Mouse (Mus musculus) stomach, embryonic 16.5 days (tissue): ENCODE measurements around the gene Med16. TPM values are rescaled to one million over a fixed set of nuclear protein-coding genes. Genes with fewer than 3 reads are reported as not detected.

Source experiments
- ATAC-seq: fragments of 200-750 bp; cut with Nextera tagmentation; 2 replicates; pipeline ENCODE4 v1.8.0; 2017; ENCODE audit warnings: moderate number of reproducible peaks, moderate TSS enrichment; ENCODE audit not compliant: insufficient read depth, low FRiP score
- H3K27ac ChIP-seq: fragments of 300-500 bp; sonication (generic); 2 replicates; pipeline ENCODE4 v1.5.1; 2014; ENCODE audit warnings: low read length
- H3K27me3 ChIP-seq: fragments of 300-500 bp; sonication (generic); 2 replicates; pipeline ENCODE4 v1.6.1; 2014; ENCODE audit warnings: low read length, control low read depth, mixed read lengths; ENCODE audit not compliant: control insufficient read depth, insufficient read depth
- H3K36me3 ChIP-seq: fragments of 300-500 bp; sonication (generic); 2 replicates; pipeline ENCODE4 v1.6.1; 2014; ENCODE audit warnings: low read length; ENCODE audit not compliant: control insufficient read depth, insufficient read depth
- H3K4me1 ChIP-seq: fragments of 300-500 bp; sonication (generic); 2 replicates; pipeline ENCODE4 v1.6.1; 2014; ENCODE audit warnings: low read length, control low read depth, mixed read lengths; ENCODE audit not compliant: control insufficient read depth, insufficient read depth
- H3K4me2 ChIP-seq: fragments of 300-500 bp; sonication (generic); 2 replicates; pipeline ENCODE4 v1.6.1; 2014; ENCODE audit warnings: low read depth, low read length, mixed read lengths
- H3K4me3 ChIP-seq: fragments of 300-500 bp; sonication (generic); replicated peaks from 2 replicates; pipeline ENCODE4 v1.5.1; 2014; ENCODE audit warnings: mild to moderate bottlenecking, low read length
- H3K9ac ChIP-seq: fragments of 300-500 bp; sonication (generic); 2 replicates; pipeline ENCODE4 v1.6.1; 2014; ENCODE audit warnings: low read length
- H3K9me3 ChIP-seq: fragments of 300-500 bp; sonication (generic); replicated peaks from 2 replicates; pipeline ENCODE4 v1.6.1; 2016; ENCODE audit warnings: low read length, control low read depth; ENCODE audit not compliant: control insufficient read depth
- WGBS: fragments of 180-500 bp; shearing (Covaris S2); extraction: QIAGEN DNeasy Blood & Tissue Kit; methylation state at CpG from one replicate; pipeline ENCODE4 v1.1.7; 2014; 5-methylcytosine and 5-hydroxymethylcytosine counted together
- polyA plus RNA-seq: library from polyadenylated mRNA; unstranded; fragments of >200 nt; fragmentation: Nextera tagmentation; extraction: Ambion mirVana; gene quantifications from 2 replicates; pipeline ENCODE4 v1.2.1, GENCODE M21; 2015

The Med16 gene
- polyA plus RNA-seq, 1 experiment from 2014 or later: 39.6 TPM

DNA sequence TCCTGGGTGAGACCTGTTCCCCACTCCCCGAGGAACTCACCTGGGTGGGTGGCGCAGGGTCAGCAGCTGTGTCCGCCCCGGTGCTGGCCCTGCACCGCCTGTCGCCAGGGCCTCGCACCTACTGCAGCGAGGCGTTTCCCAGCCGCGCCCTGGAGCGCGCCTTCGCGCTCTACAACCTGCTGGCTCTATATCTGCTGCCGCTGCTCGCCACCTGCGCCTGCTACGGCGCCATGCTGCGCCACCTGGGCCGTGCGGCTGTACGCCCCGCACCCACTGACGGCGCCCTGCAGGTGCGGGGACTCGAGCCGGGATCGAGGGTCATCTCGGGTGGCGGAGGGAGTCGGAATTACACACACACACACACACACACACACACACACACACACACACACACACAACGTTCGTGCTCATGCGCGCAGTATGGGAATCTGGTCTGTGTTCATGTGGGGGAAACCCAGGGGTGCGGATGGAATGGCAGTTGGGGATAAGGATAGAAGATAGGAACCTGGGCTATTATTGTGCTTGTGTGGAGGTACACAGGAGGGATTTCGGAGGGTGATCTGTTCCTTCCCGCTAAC, 12.3 kb upstream of the Med16 start, which contains the start of gene R3hdm4:
Gene R3hdm4, minus strand, starts transcription at position 251 of the 578 bp plus-strand sequence.
- peaks cover 33% of the 10 kb centered on the region for H3K4me1 ChIP-seq
- no peak for ATAC-seq
- H3K27me3 ChIP-seq: peaks cover 51% of the 10 kb centered on the region
- 4% methylated on average over 41 of the region's 41 CpGs for WGBS
- peak within 1 kb of the TSS; percentile 50 for H3K4me2 ChIP-seq
- peak within 1 kb of the TSS; percentile 28 for H3K4me3 ChIP-seq
- no peaks in the 10 kb centered on the region for H3K9me3 ChIP-seq
- no peaks in the 10 kb centered on the region for H3K36me3 ChIP-seq
- peak within 1 kb of the TSS; percentile 46; the same call in 1 of the 2 replicates for H3K9ac ChIP-seq
- H3K27ac ChIP-seq: no peak within 1 kb of the TSS

DNA sequence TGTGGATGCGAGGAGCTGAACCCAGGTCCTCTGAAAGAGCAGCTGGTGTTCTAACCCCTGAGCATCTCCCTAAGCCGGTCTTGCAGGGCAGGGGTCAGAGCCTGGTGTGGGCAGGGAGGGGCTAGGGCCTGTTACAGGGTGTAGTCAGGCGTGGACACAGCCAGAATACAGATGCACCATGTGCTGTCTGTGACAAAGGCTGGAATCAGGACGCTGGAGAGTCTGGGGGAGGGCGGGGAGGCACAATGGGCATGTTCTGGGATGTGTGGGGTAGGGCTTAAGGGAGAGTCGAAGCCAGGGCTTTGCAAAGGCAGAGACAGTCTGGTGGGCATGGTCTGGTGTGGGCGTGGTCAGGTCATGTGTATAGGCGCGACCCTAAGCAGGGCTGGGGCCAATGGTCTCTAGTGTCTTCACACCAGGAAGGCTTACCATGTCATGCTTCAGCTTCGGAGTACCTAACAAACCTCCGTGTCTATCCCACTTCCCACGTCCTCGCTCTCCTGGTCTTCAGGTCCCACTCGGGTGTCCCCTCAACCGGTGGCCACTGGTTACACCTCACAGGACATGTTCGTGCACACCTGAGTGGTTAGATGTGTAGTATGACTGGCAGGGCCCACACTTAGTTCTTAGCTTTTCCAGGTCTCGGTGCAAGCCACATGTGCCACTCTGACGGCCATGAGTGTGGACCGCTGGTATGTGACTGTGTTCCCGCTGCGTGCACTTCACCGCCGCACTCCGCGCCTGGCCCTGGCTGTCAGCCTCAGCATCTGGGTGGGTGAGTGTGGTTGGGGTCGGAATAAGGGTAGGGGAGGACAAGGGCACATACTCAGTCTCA, 11.6 kb upstream of the Med16 start:
- H3K4me1 ChIP-seq: peaks cover 34% of the 10 kb centered on the region
- ATAC-seq: no peak
- no peak overlapping the region for H3K4me2 ChIP-seq
- H3K27me3 ChIP-seq: peaks cover 51% of the 10 kb centered on the region
- H3K36me3 ChIP-seq: no peaks in the 10 kb centered on the region
- 25% methylated on average over 26 of the region's 26 CpGs for WGBS
- no peak overlapping the region for H3K27ac ChIP-seq
- H3K9me3 ChIP-seq: no peaks in the 10 kb centered on the region
- no peak overlapping the region; the same call in 1 of the 2 replicates for H3K4me3 ChIP-seq
- H3K9ac ChIP-seq: no peak overlapping the region

DNA sequence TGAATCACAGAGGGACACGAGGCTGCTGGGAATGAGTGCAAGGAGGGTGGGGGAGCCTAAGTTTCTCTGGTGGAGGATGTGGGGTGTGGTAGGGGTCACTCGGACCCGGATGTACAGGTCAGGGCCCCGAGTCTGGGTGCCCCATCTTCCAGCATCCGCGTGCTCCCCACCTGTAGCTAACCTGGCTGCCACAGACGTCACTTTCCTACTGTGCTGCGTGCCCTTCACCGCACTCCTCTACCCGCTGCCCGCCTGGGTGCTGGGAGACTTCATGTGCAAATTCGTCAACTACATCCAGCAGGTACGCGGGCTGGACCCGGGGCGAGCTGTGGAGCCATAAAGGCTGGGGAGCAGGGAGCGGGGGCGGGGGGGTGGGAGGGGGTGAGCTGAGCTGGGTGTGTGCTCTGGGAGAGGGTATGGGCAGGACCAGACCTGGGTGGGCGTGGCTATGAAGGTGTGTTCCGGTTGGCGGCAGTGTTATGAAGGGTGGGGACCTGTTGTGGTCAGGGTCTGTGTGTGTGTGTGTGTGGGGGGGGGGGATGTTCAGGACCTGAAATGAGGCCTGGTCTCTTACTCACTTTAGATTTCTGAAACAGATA, 10.6 kb upstream of the Med16 start:
- H3K27ac ChIP-seq: no peak overlapping the region
- WGBS: 11% methylated on average over 21 of the region's 21 CpGs
- ATAC-seq: no peak

DNA sequence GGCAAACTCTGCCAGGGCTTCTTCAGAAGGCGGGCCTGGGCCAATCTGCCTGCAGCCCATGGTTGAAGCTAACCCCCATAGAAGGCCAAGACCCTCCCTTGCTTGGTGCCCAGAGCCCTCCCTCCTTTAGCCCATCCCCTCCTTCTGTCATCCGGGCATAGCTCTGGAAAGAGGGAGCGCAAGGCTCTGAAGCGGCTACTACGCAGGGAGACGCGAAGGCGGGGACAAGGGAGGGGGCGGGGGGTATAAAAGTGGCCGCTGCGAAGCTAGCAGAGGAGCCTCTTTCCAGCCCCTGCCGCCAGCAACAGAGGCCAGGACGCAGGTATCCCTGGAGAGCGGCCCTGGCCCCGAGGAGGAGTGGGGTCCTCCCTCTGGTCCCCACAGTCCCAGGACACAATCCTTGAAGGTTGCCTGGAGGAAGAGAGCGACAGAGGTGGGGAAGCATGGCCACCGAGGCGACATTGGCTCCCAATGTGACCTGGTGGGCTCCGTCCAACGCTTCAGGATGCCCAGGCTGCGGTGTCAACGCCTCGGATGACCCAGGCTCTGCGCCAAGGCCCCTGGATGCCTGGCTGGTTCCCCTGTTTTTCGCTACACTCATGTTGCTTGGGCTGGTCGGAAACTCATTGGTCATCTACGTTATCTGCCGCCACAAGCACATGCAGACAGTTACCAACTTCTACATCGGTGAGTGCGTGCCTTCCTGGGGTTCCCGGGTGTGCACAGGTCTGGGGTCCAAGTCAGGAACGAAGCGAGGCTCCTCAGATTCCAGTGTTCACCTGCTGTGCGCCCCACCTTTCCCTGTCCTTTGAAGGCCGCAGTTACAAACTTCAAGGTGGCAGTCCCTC, 9.7 kb upstream of the Med16 start:
- no peaks in the 10 kb centered on the region for H3K9me3 ChIP-seq
- peaks cover 51% of the 10 kb centered on the region for H3K27me3 ChIP-seq
- no peak overlapping the region for H3K27ac ChIP-seq
- H3K4me2 ChIP-seq: no peak overlapping the region; the same call in 1 of the 2 replicates
- peaks cover 48% of the 10 kb centered on the region for H3K4me1 ChIP-seq
- peak overlapping the region; percentile 5; the same call in 1 of the 2 replicates for H3K4me3 ChIP-seq
- ATAC-seq: no peak
- H3K9ac ChIP-seq: peak overlapping the region; percentile 8
- 11% methylated on average over 35 of the region's 35 CpGs for WGBS
- H3K36me3 ChIP-seq: no peaks in the 10 kb centered on the region

More for the DNA sequence above, 10.6 kb upstream of the Med16 start:
- Histone ChIP-seq H3K27me3 (peaks cover 51% of the 10 kb centered on the region), H3K4me2 (peak overlapping the region; percentile 38), H3K4me3 (peak overlapping the region; percentile 22), H3K9ac (peak overlapping the region; percentile 8; the same call in 1 of the 2 replicates), H3K4me1 (peaks cover 42% of the 10 kb centered on the region), H3K9me3 (no peaks in the 10 kb centered on the region), H3K36me3 (no peaks in the 10 kb centered on the region)

DNA sequence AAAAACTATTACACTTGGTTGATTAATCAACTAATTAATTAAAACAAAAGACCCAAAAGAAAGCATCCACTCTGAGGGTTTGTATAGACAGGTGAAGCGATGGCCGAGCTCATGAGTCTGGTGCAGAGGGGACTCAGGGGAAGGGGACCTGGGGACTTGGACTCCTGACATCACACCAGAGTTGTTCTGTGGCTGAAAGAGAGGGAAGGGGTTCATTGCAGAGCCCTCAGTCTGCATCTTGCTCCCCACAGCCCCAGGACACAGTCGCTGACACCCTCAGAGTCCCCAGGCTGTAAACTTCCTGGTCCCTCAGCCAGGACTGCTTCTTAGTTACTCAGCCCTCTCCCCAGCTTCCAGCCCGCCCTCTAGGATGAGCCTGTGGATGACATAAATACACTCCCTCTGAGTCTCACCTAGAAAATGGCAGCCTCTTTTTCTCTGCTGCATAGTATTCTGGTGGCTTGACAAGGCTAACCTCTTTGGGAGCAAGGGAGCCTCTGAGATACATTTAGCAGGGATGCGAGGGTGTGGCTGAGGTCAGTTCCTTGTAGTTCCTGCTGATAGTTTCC, 8.9 kb upstream of the Med16 start:
- Histone ChIP-seq H3K9me3 (no peaks in the 10 kb centered on the region), H3K4me1 (peaks cover 48% of the 10 kb centered on the region), H3K4me2 (peak overlapping the region; percentile 93; the same call in 1 of the 2 replicates), H3K36me3 (no peaks in the 10 kb centered on the region), H3K4me3 (peak overlapping the region; percentile 72; the same call in 1 of the 2 replicates), H3K9ac (no peak overlapping the region), H3K27me3 (peaks cover 49% of the 10 kb centered on the region), H3K27ac (no peak overlapping the region)
- 61% methylated on average over 5 of the region's 5 CpGs for whole genome bisulfite sequencing
- ATAC-seq: no peak

DNA sequence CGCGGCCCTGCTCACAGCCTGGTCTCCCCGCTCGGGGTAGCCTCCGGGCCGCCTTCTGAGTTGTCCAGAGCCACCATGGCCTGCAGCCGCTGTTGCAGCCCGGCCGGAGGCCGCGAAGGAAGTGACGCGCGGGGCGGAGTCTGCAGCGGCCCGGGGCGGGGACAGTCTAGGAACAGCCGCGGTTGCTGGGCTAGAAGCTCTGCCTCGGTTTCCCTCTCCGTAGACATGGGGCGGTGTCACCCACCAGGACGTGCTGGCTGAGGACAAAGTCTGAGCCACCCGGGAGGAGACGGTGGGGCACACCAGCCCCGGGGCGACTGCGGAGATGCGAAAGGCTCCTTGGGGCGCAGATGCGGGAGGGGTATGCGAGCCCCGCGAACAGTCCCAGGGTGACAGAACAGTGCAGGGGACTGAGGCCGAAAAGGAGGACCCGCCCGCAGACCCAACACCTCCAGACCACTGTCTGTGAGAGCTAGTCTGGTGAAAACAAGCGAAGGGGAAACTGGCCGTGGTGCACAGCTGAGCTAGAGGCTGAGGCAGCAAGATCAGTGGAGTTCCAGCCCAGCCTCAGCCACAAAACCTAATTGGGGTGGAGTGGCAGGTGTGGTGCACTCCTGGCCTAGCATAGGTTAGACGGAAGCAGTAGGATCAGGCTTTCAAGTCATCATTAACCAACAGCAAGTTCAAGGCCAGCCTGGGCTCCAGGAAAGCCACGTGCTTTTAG, 8.2 kb upstream of the Med16 start, which contains the start of gene Kiss1r:
Gene Kiss1r, plus strand, starts transcription at position 164 of the 724 bp plus-strand sequence.
- H3K4me1 ChIP-seq: peaks cover 48% of the 10 kb centered on the region
- WGBS: 2% methylated on average over 42 of the region's 42 CpGs

DNA sequence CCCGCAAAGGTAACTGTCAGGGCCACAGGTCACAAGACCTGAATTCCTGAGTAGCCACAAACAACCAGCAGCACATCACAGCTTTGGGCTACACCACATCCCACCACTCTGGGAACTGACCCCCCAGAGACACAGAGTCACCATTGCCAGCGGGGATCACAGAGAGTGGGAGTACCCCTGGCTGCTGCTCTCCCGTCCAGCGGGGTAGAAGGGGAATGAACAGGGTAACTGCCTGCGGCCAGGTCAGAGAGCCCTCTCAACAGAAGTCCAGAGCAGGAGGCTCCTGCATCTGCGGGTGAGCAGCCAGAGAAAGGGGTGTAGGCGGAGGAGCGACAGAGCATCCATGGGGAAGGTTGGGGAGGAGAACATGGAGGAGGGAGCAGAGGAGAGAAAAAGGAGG, 7.4 kb upstream of the Med16 start:
- Histone ChIP-seq H3K4me2 (peak overlapping the region; percentile 93), H3K27me3 (peaks cover 34% of the 10 kb centered on the region), H3K9me3 (no peaks in the 10 kb centered on the region), H3K27ac (peak overlapping the region; percentile 76), H3K4me1 (peaks cover 39% of the 10 kb centered on the region), H3K9ac (peak overlapping the region; percentile 91), H3K4me3 (peak overlapping the region; percentile 72), H3K36me3 (0 out of 2 replicates have a peak, but pooled peaks cover 4% of the 10 kb centered on the region)
- WGBS: 5% methylated on average over 8 of the region's 8 CpGs
- no peak for ATAC-seq

More for the DNA sequence above, 8.2 kb upstream of the Med16 start, which contains the start of gene Kiss1r:
- Histone ChIP-seq H3K9me3 (no peaks in the 10 kb centered on the region), H3K9ac (peak within 1 kb of the TSS; percentile 91), H3K27ac (peak within 1 kb of the TSS; percentile 76), H3K4me3 (peak within 1 kb of the TSS; percentile 72), H3K36me3 (0 out of 2 replicates have a peak, but pooled peaks cover under 1% of the 10 kb centered on the region), H3K4me2 (peak within 1 kb of the TSS; percentile 93), H3K27me3 (peaks cover 43% of the 10 kb centered on the region)
- peak; percentile 84 for ATAC-seq
